Mouse (Mus musculus) midbrain, embryonic 12.5 days (tissue): ENCODE data around the gene Ap2a1. TPM values are rescaled to one million over a fixed set of nuclear protein-coding genes. Genes with fewer than 3 reads are reported as not detected.

ENCODE experiments used
- ATAC-seq: fragments of 200-750 bp; cut with Nextera tagmentation; 2 replicates; pipeline ENCODE4 v1.8.0; 2017; ENCODE audit warnings: low read depth, moderate TSS enrichment, moderate library complexity; ENCODE audit not compliant: low FRiP score
- H3K27ac ChIP-seq: fragments of 300-500 bp; sonication (generic); replicated peaks from 2 replicates; pipeline ENCODE4 v1.5.1; 2016; ENCODE audit warnings: mild to moderate bottlenecking
- H3K27me3 ChIP-seq: fragments of 300-500 bp; sonication (generic); 2 replicates; pipeline ENCODE4 v1.6.1; 2016; ENCODE audit warnings: mild to moderate bottlenecking
- H3K36me3 ChIP-seq: fragments of 300-500 bp; sonication (generic); 2 replicates; pipeline ENCODE4 v1.6.1; 2016
- H3K4me1 ChIP-seq: fragments of 300-500 bp; sonication (generic); 2 replicates; pipeline ENCODE4 v1.6.1; 2016
- H3K4me2 ChIP-seq: fragments of 300-500 bp; sonication (generic); replicated peaks from 2 replicates; pipeline ENCODE4 v1.6.1; 2016; ENCODE audit warnings: mild to moderate bottlenecking, moderate library complexity
- H3K4me3 ChIP-seq: fragments of 300-500 bp; sonication (generic); 2 replicates; pipeline ENCODE4 v1.5.1; 2016; ENCODE audit warnings: mild to moderate bottlenecking
- H3K9ac ChIP-seq: fragments of 300-500 bp; sonication (generic); replicated peaks from 2 replicates; pipeline ENCODE4 v1.6.1; 2016; ENCODE audit warnings: mild to moderate bottlenecking, moderate library complexity
- H3K9me3 ChIP-seq: fragments of 300-500 bp; sonication (generic); 2 replicates; pipeline ENCODE4 v1.6.1; 2016; ENCODE audit warnings: mild to moderate bottlenecking
- WGBS: fragments of 180-500 bp; shearing (Covaris S2); methylation state at CpG from one replicate; pipeline ENCODE4 v1.1.7; 2016; 5-methylcytosine and 5-hydroxymethylcytosine counted together
- polyA plus RNA-seq: library from polyadenylated mRNA; unstranded; fragments of >200 nt; fragmentation: Nextera tagmentation; extraction: Ambion mirVana; gene quantifications from 2 replicates; pipeline ENCODE4 v1.2.1, GENCODE M21; 2016

Ap2a1 gene
- polyA plus RNA-seq, 1 experiment from 2014 or later: 91.0 TPM

- Histone ChIP-seq H3K9ac (peak overlapping the region; percentile 98), H3K4me2 (peak overlapping the region; percentile 91), H3K36me3 (peaks cover 26% of the 10 kb centered on the region), H3K27ac (peak overlapping the region; percentile 100), H3K9me3 (no peaks in the 10 kb centered on the region), H3K4me3 (peak overlapping the region; percentile 95), H3K4me1 (peaks cover 51% of the 10 kb centered on the region), H3K27me3 (no peaks in the 10 kb centered on the region)
- under 1% methylated on average over 96 of the region's 108 CpGs for WGBS
- ATAC-seq: peak; percentile 32
Measured at GRCm38 (mm10) chr7:44868919-44869696, 60.2 kb downstream of the Ap2a1 start.

GRCm38 (mm10) chr7:44868465-44868864 is 60.8 kb downstream of the Ap2a1 start:
- no peak for ATAC-seq
- H3K4me2 ChIP-seq: peak overlapping the region; percentile 91
- H3K4me3 ChIP-seq: peak overlapping the region; percentile 95
- peaks cover 33% of the 10 kb centered on the region for H3K36me3 ChIP-seq
- H3K4me1 ChIP-seq: peaks cover 51% of the 10 kb centered on the region
- peak overlapping the region; percentile 98 for H3K9ac ChIP-seq
- peak overlapping the region; percentile 100 for H3K27ac ChIP-seq
- H3K9me3 ChIP-seq: no peaks in the 10 kb centered on the region
- no peaks in the 10 kb centered on the region for H3K27me3 ChIP-seq
- 6% methylated on average over 16 of the region's 16 CpGs for WGBS

- Histone ChIP-seq H3K9me3 (no peaks in the 10 kb centered on the region), H3K27ac (no peak overlapping the region), H3K4me2 (peak overlapping the region; percentile 91), H3K4me1 (peaks cover 51% of the 10 kb centered on the region), H3K27me3 (no peaks in the 10 kb centered on the region), H3K9ac (peak overlapping the region; percentile 98), H3K4me3 (peak overlapping the region; percentile 95), H3K36me3 (peaks cover 39% of the 10 kb centered on the region)
- no peak for ATAC-seq
- 49% methylated on average over 9 of the region's 9 CpGs for WGBS
Measured at GRCm38 (mm10) chr7:44867802-44868201, 61.5 kb downstream of the Ap2a1 start.

GRCm38 (mm10) chr7:44867010-44867702 is 62.1 kb downstream of the Ap2a1 start:
- peaks cover 51% of the 10 kb centered on the region for H3K4me1 ChIP-seq

GRCm38 (mm10) chr7:44866276-44867009 is 62.9 kb downstream of the Ap2a1 start:
- Histone ChIP-seq H3K4me1 (peaks cover 51% of the 10 kb centered on the region), H3K27ac (0 out of 2 replicates have a peak overlapping the region, but pooled peaks have one; percentile 15), H3K4me2 (peak overlapping the region; percentile 91), H3K36me3 (peaks cover 53% of the 10 kb centered on the region), H3K27me3 (no peaks in the 10 kb centered on the region), H3K9me3 (no peaks in the 10 kb centered on the region), H3K4me3 (peak overlapping the region; percentile 95), H3K9ac (peak overlapping the region; percentile 98; the same call in 1 of the 2 replicates)
- 67% methylated on average over 15 of the region's 15 CpGs for WGBS
- no peak for ATAC-seq

More at GRCm38 (mm10) chr7:44867010-44867702, 62.1 kb downstream of the Ap2a1 start:
- Histone ChIP-seq H3K4me3 (peak overlapping the region; percentile 95), H3K4me2 (peak overlapping the region; percentile 91), H3K9ac (peak overlapping the region; percentile 98), H3K36me3 (peaks cover 46% of the 10 kb centered on the region), H3K27me3 (no peaks in the 10 kb centered on the region), H3K9me3 (no peaks in the 10 kb centered on the region), H3K27ac (no peak overlapping the region; the same call in 1 of the 2 replicates)
- WGBS: 74% methylated on average over 19 of the region's 19 CpGs
- ATAC-seq: no peak

- Histone ChIP-seq H3K9ac (no peak overlapping the region), H3K4me3 (no peak overlapping the region), H3K27ac (0 out of 2 replicates have a peak overlapping the region, but pooled peaks have one; percentile 2), H3K36me3 (peaks cover 57% of the 10 kb centered on the region), H3K9me3 (no peaks in the 10 kb centered on the region), H3K4me1 (peaks cover 48% of the 10 kb centered on the region), H3K4me2 (no peak overlapping the region), H3K27me3 (no peaks in the 10 kb centered on the region)
- no peak for ATAC-seq
- WGBS: 86% methylated on average over 24 of the region's 24 CpGs
Measured at GRCm38 (mm10) chr7:44864595-44865542, 64.4 kb downstream of the Ap2a1 start.

- Histone ChIP-seq H3K9me3 (no peaks in the 10 kb centered on the region), H3K27me3 (no peaks in the 10 kb centered on the region), H3K9ac (no peak overlapping the region), H3K4me2 (no peak overlapping the region), H3K36me3 (peaks cover 61% of the 10 kb centered on the region), H3K4me3 (no peak overlapping the region), H3K4me1 (peaks cover 48% of the 10 kb centered on the region), H3K27ac (no peak overlapping the region)
- 85% methylated on average over 11 of the region's 11 CpGs for WGBS
- no peak for ATAC-seq
Measured at GRCm38 (mm10) chr7:44863982-44864494, 65.3 kb downstream of the Ap2a1 start.

GRCm38 (mm10) chr7:44863210-44863609 is 66.1 kb downstream of the Ap2a1 start:
- H3K4me1 ChIP-seq: peaks cover 51% of the 10 kb centered on the region
- H3K9me3 ChIP-seq: no peaks in the 10 kb centered on the region
- no peak for ATAC-seq
- 91% methylated on average over 14 of the region's 14 CpGs for WGBS
- H3K27ac ChIP-seq: no peak overlapping the region
- H3K9ac ChIP-seq: no peak overlapping the region
- H3K27me3 ChIP-seq: no peaks in the 10 kb centered on the region
- H3K4me2 ChIP-seq: no peak overlapping the region
- H3K4me3 ChIP-seq: no peak overlapping the region
- H3K36me3 ChIP-seq: peaks cover 61% of the 10 kb centered on the region

GRCm38 (mm10) chr7:44862434-44862833 is 66.9 kb downstream of the Ap2a1 start:
- H3K4me3 ChIP-seq: no peak overlapping the region
- peaks cover 49% of the 10 kb centered on the region for H3K4me1 ChIP-seq
- H3K36me3 ChIP-seq: peaks cover 61% of the 10 kb centered on the region
- H3K27me3 ChIP-seq: no peaks in the 10 kb centered on the region
- H3K4me2 ChIP-seq: no peak overlapping the region
- WGBS: 90% methylated on average over 8 of the region's 8 CpGs
- H3K27ac ChIP-seq: no peak overlapping the region
- H3K9ac ChIP-seq: no peak overlapping the region
- no peaks in the 10 kb centered on the region for H3K9me3 ChIP-seq
- ATAC-seq: no peak

- no peak overlapping the region for H3K4me3 ChIP-seq
- peak overlapping the region; percentile 52 for H3K27ac ChIP-seq
- no peak for ATAC-seq
- 83% methylated on average over 14 of the region's 14 CpGs for WGBS
- H3K36me3 ChIP-seq: peaks cover 57% of the 10 kb centered on the region
- peaks cover 42% of the 10 kb centered on the region for H3K4me1 ChIP-seq
- no peak overlapping the region for H3K4me2 ChIP-seq
- H3K27me3 ChIP-seq: no peaks in the 10 kb centered on the region
- no peaks in the 10 kb centered on the region for H3K9me3 ChIP-seq
- no peak overlapping the region for H3K9ac ChIP-seq
Measured at GRCm38 (mm10) chr7:44861429-44861816, 67.9 kb downstream of the Ap2a1 start.
